Mouse (Mus musculus): ENCODE results near the gene Mta3. TPM values are rescaled to one million over a fixed set of nuclear protein-coding genes. Genes with fewer than 3 reads are reported as not detected.

Gene Mta3
- polyA plus RNA-seq, 1 experiment from 2014 or later = 43.8 TPM

DNA sequence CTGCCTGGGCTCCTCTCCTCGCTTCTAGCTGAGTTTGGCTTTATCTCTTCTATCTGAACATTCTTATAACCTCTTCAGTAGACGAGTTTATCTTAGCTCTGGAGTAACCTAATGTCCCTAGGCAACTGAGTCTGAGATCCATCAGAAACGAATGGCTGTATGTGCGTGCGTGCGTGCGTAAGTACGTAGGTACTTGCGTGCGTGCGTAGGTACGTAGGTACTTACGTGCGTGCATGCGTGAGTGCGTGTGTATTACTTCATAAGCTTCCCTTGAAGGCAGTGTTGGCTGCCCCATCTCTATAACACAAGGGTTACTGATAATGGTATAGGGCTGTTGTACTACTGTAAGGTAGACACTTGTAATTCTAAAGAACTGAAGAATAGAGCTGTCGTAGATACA, 89.2 kb downstream of the Mta3 start:
- peaks cover 18% of the 10 kb centered on the region for H3K36me3 ChIP-seq
- H3K4me2 ChIP-seq = no peak overlapping the region
- no peak for ATAC-seq (ENCODE audit: insufficient number of reproducible peaks, insufficient read depth, low FRiP score, low TSS enrichment, low read depth)
- no peak overlapping the region for H3K9ac ChIP-seq
- H3K9me3 ChIP-seq = no peaks in the 10 kb centered on the region
- no peaks in the 10 kb centered on the region for H3K4me1 ChIP-seq
- no peak overlapping the region for H3K27ac ChIP-seq
- no peaks in the 10 kb centered on the region for H3K27me3 ChIP-seq
- no peak overlapping the region for H3K4me3 ChIP-seq
- 96% methylated on average over 17 of the region's 17 CpGs for WGBS

- H3K4me3 ChIP-seq = no peak overlapping the region
- no peaks in the 10 kb centered on the region for H3K9me3 ChIP-seq
- H3K4me2 ChIP-seq = no peak overlapping the region
- H3K27ac ChIP-seq = no peak overlapping the region
- 95% methylated on average over 11 of the region's 11 CpGs for WGBS
- H3K4me1 ChIP-seq = no peaks in the 10 kb centered on the region
- H3K9ac ChIP-seq = no peak overlapping the region
- H3K36me3 ChIP-seq = peaks cover 31% of the 10 kb centered on the region
- no peaks in the 10 kb centered on the region for H3K27me3 ChIP-seq
- no peak for ATAC-seq (ENCODE audit: insufficient number of reproducible peaks, insufficient read depth, low FRiP score, low TSS enrichment, low read depth)
Measured at GRCm38 (mm10) chr17:83799506-83800050, 93.6 kb downstream of the Mta3 start.

DNA sequence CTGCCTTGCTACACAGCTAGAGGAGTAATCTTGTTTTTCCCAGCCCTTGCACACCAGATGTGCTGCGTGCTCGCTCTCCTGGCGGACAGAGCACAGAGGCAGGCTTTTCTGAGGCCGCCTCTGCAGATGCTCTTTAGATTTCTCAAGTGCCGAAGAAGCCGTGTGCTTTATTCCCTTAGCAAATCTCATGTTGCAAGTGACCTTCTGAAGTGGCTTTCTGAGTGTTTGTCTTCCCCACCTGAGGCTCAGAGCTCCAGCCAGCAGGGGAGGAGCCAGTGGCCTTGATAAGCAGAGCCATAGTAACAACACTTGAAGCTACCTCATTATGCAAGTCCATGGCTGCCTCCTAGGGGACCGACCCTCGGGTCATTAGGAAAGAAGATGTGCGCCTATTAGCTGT, 98.0 kb downstream of the Mta3 start:
- no peak for ATAC-seq (ENCODE audit: insufficient number of reproducible peaks, insufficient read depth, low FRiP score, low TSS enrichment, low read depth)
- peaks cover 63% of the 10 kb centered on the region for H3K36me3 ChIP-seq
- 73% methylated on average over 9 of the region's 9 CpGs for WGBS

DNA sequence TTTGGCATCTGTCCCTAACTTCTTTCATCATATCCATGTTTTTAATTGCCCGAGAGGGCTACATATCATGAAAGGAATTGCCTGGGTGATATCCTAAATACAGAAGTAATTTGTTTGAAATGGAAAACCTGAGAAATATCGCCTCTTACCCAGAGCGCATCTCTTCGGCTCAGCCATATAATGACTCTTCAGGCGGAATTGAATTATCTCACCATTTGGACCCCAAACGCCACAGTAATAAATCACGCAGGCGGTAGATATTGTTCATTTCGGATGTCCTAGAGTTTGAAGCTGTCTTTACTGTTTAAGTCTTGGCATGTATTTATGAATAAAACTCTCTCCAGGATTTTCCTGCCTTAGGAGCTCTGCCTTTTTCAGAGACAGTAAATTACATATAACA, 99.1 kb downstream of the Mta3 start:
- no peak for ATAC-seq (ENCODE audit: insufficient number of reproducible peaks, insufficient read depth, low FRiP score, low TSS enrichment, low read depth)
- H3K4me1 ChIP-seq = no peaks in the 10 kb centered on the region
- 92% methylated on average over 9 of the region's 9 CpGs for WGBS
- no peak overlapping the region for H3K4me2 ChIP-seq
- H3K27me3 ChIP-seq = no peaks in the 10 kb centered on the region
- no peaks in the 10 kb centered on the region for H3K9me3 ChIP-seq
- no peak overlapping the region for H3K4me3 ChIP-seq
- H3K27ac ChIP-seq = no peak overlapping the region
- peaks cover 73% of the 10 kb centered on the region for H3K36me3 ChIP-seq
- no peak overlapping the region for H3K9ac ChIP-seq

More for the DNA sequence above, 98.0 kb downstream of the Mta3 start:
- H3K4me1 ChIP-seq = no peaks in the 10 kb centered on the region
- H3K4me3 ChIP-seq = no peak overlapping the region
- no peak overlapping the region for H3K9ac ChIP-seq
- no peak overlapping the region for H3K27ac ChIP-seq
- no peak overlapping the region for H3K4me2 ChIP-seq
- H3K9me3 ChIP-seq = no peaks in the 10 kb centered on the region
- H3K27me3 ChIP-seq = no peaks in the 10 kb centered on the region

GRCm38 (mm10) chr17:83807345-83807744, 101.4 kb downstream of the Mta3 start:
- WGBS = 77% methylated on average over 7 of the region's 7 CpGs
- no peak overlapping the region for H3K4me3 ChIP-seq
- H3K4me1 ChIP-seq = no peaks in the 10 kb centered on the region
- no peak for ATAC-seq (ENCODE audit: insufficient number of reproducible peaks, insufficient read depth, low FRiP score, low TSS enrichment, low read depth)
- H3K9me3 ChIP-seq = no peaks in the 10 kb centered on the region
- no peak overlapping the region for H3K27ac ChIP-seq
- no peak overlapping the region for H3K4me2 ChIP-seq
- peaks cover 77% of the 10 kb centered on the region for H3K36me3 ChIP-seq
- no peak overlapping the region for H3K9ac ChIP-seq
- H3K27me3 ChIP-seq = no peaks in the 10 kb centered on the region

DNA sequence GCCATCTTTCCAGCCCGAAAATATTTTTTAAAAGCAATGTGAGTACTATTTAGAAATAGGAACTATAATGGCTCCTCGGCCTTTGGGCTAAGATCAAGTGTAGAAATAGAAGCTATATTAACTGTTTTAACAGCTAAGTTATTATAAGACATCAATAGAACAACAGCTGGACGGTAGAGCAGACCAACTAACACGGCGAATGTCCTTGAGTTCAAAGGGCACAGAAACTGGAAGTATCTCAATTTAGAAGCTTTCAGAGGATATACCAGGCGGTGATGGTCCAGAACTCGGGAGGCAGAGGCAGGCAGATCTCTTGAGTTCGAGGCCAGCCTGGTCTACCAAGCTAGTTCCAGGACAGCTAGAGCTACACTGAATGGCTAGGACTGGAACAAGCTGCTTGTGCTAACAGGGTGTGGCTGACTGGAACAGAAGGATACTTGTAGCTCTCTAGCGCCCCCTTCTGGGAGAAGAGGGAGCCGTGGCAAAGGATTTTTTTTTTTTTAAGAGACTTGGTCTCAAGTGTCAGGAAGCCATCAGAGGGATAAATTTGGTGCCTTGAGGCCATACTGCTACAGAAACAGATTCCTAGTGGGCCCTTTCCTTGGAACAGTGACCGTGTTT, 101.9 kb downstream of the Mta3 start:
- Histone ChIP-seq H3K27ac (no peak overlapping the region), H3K9ac (no peak overlapping the region), H3K27me3 (no peaks in the 10 kb centered on the region), H3K9me3 (no peaks in the 10 kb centered on the region), H3K4me3 (no peak overlapping the region), H3K36me3 (peaks cover 80% of the 10 kb centered on the region), H3K4me2 (no peak overlapping the region), H3K4me1 (no peaks in the 10 kb centered on the region)
- no peak for ATAC-seq (ENCODE audit: insufficient number of reproducible peaks, insufficient read depth, low FRiP score, low TSS enrichment, low read depth)
- WGBS = 73% methylated on average over 11 of the region's 11 CpGs

GRCm38 (mm10) chr17:83808476-83809098, 102.6 kb downstream of the Mta3 start:
- no peaks in the 10 kb centered on the region for H3K27me3 ChIP-seq
- H3K4me1 ChIP-seq = no peaks in the 10 kb centered on the region
- H3K4me2 ChIP-seq = no peak overlapping the region
- no peaks in the 10 kb centered on the region for H3K9me3 ChIP-seq
- H3K4me3 ChIP-seq = no peak overlapping the region
- no peak overlapping the region for H3K9ac ChIP-seq
- peaks cover 73% of the 10 kb centered on the region for H3K36me3 ChIP-seq
- WGBS = 86% methylated on average over 12 of the region's 12 CpGs
- ATAC-seq (ENCODE audit: insufficient number of reproducible peaks, insufficient read depth, low FRiP score, low TSS enrichment, low read depth) = no peak
- no peak overlapping the region for H3K27ac ChIP-seq

GRCm38 (mm10) chr17:83809197-83809829, 103.3 kb downstream of the Mta3 start:
- Histone ChIP-seq H3K9ac (no peak overlapping the region), H3K4me3 (no peak overlapping the region), H3K9me3 (no peaks in the 10 kb centered on the region), H3K4me2 (no peak overlapping the region), H3K4me1 (no peaks in the 10 kb centered on the region), H3K27me3 (no peaks in the 10 kb centered on the region), H3K27ac (no peak overlapping the region), H3K36me3 (peaks cover 65% of the 10 kb centered on the region)
- ATAC-seq (ENCODE audit: insufficient number of reproducible peaks, insufficient read depth, low FRiP score, low TSS enrichment, low read depth) = no peak; the same call in 1 of the 2 replicates
- 85% methylated on average over 17 of the region's 17 CpGs for WGBS

GRCm38 (mm10) chr17:83810285-83810684, 104.3 kb downstream of the Mta3 start:
- Histone ChIP-seq H3K4me2 (no peak overlapping the region), H3K9me3 (no peaks in the 10 kb centered on the region), H3K9ac (no peak overlapping the region), H3K27me3 (no peaks in the 10 kb centered on the region), H3K4me3 (no peak overlapping the region), H3K36me3 (peaks cover 56% of the 10 kb centered on the region), H3K27ac (no peak overlapping the region), H3K4me1 (no peaks in the 10 kb centered on the region)
- WGBS = 95% methylated on average over 5 of the region's 5 CpGs
- no peak for ATAC-seq (ENCODE audit: insufficient number of reproducible peaks, insufficient read depth, low FRiP score, low TSS enrichment, low read depth)

- no peaks in the 10 kb centered on the region for H3K4me1 ChIP-seq
- 91% methylated on average over 17 of the region's 17 CpGs for WGBS
- no peak overlapping the region for H3K9ac ChIP-seq
- no peaks in the 10 kb centered on the region for H3K27me3 ChIP-seq
- H3K36me3 ChIP-seq = peaks cover 35% of the 10 kb centered on the region
- no peak overlapping the region for H3K4me2 ChIP-seq
- no peaks in the 10 kb centered on the region for H3K9me3 ChIP-seq
- no peak overlapping the region for H3K27ac ChIP-seq
- H3K4me3 ChIP-seq = no peak overlapping the region
- ATAC-seq (ENCODE audit: insufficient number of reproducible peaks, insufficient read depth, low FRiP score, low TSS enrichment, low read depth) = no peak
Measured at GRCm38 (mm10) chr17:83812200-83812944, 106.4 kb downstream of the Mta3 start.

- H3K4me2 ChIP-seq = no peak overlapping the region
- no peak overlapping the region for H3K4me3 ChIP-seq
- H3K36me3 ChIP-seq = peaks cover 32% of the 10 kb centered on the region
- no peak overlapping the region for H3K27ac ChIP-seq
- WGBS = 90% methylated on average over 4 of the region's 4 CpGs
- no peaks in the 10 kb centered on the region for H3K4me1 ChIP-seq
- no peaks in the 10 kb centered on the region for H3K27me3 ChIP-seq
- H3K9ac ChIP-seq = no peak overlapping the region
- no peaks in the 10 kb centered on the region for H3K9me3 ChIP-seq
- ATAC-seq (ENCODE audit: insufficient number of reproducible peaks, insufficient read depth, low FRiP score, low TSS enrichment, low read depth) = no peak
Measured at GRCm38 (mm10) chr17:83813050-83813449, 107.1 kb downstream of the Mta3 start.

Data from embryonic facial prominence, embryonic 13.5 days (tissue).